Mouse (Mus musculus) thymus, postnatal 36 days (tissue): Measurements from ENCODE around the gene Sox18.

Source experiments
- DNase-seq, 2 experiments: peaks; one replicate each; pipeline ENCODE4 v3.0.0; 2022; ENCODE audit warnings: mixed read lengths in 2 of 2

Gene Sox18

GRCm38 (mm10) chr2:181679951-181680715 is 8.7 kb upstream of the Sox18 start, which contains the start of gene Tcea2:
Gene Tcea2, plus strand, starts transcription at chr2:181680310.
- DNase-seq = peak; percentile 66 to 67

- peak; percentile 73 to 79 for DNase-seq
Observed at GRCm38 (mm10) chr2:181678780-181679179, 7.3 kb upstream of the Sox18 start.

GRCm38 (mm10) chr2:181677755-181678098 is 6.3 kb upstream of the Sox18 start:
- no peak for DNase-seq

GRCm38 (mm10) chr2:181677096-181677754 is 5.8 kb upstream of the Sox18 start:
- DNase-seq = no peak

- DNase-seq = no peak
Observed at GRCm38 (mm10) chr2:181676424-181676823, 5.0 kb upstream of the Sox18 start.

- no peak for DNase-seq
Observed at GRCm38 (mm10) chr2:181675454-181675853, 4.0 kb upstream of the Sox18 start.

- no peak for DNase-seq
Observed at GRCm38 (mm10) chr2:181674934-181675333, 3.5 kb upstream of the Sox18 start.

- DNase-seq = no peak
Observed at GRCm38 (mm10) chr2:181673501-181673900, 2.1 kb upstream of the Sox18 start.

GRCm38 (mm10) chr2:181671984-181672383 is 544 bp upstream of the Sox18 start:
- DNase-seq = no peak

GRCm38 (mm10) chr2:181670913-181671311 is 528 bp downstream of the Sox18 start:
- DNase-seq = no peak

GRCm38 (mm10) chr2:181670285-181670912 is 1.0 kb downstream of the Sox18 start:
- DNase-seq = no peak

GRCm38 (mm10) chr2:181663298-181663630 is 8.2 kb downstream of the Sox18 start:
- no peak for DNase-seq

GRCm38 (mm10) chr2:181662620-181663297 is 8.7 kb downstream of the Sox18 start:
- no peak for DNase-seq

GRCm38 (mm10) chr2:181659609-181660055 is 11.8 kb downstream of the Sox18 start:
- peak; percentile 71 to 75 for DNase-seq

GRCm38 (mm10) chr2:181658930-181659555 is 12.4 kb downstream of the Sox18 start:
- peak; percentile 58 to 63 for DNase-seq

GRCm38 (mm10) chr2:181658528-181658927 is 12.9 kb downstream of the Sox18 start:
- no peak for DNase-seq

GRCm38 (mm10) chr2:181657441-181657840 is 14.0 kb downstream of the Sox18 start:
- no peak for DNase-seq

- no peak for DNase-seq
Observed at GRCm38 (mm10) chr2:181656734-181657133, 14.7 kb downstream of the Sox18 start, which contains the start of gene Gm29797. Gene Gm29797, plus strand, starts transcription at chr2:181657034.

- no peak for DNase-seq
Observed at GRCm38 (mm10) chr2:181653523-181653922, 17.9 kb downstream of the Sox18 start.

GRCm38 (mm10) chr2:181653065-181653464 is 18.4 kb downstream of the Sox18 start:
- no peak for DNase-seq

- DNase-seq = no peak
Observed at GRCm38 (mm10) chr2:181648926-181649325, 22.5 kb downstream of the Sox18 start.

- no peak for DNase-seq
Observed at GRCm38 (mm10) chr2:181646626-181647472, 24.6 kb downstream of the Sox18 start.
